Mouse (Mus musculus) ES-E14 (cell line): ENCODE measurements around the gene Hist2h4. TPM values are rescaled to one million over a fixed set of nuclear protein-coding genes. Genes with fewer than 3 reads are reported as not detected.
"Not testable (repeated sequence)": the region's sequence is repeated elsewhere in the genome, so short reads cannot be mapped to it uniquely, and the experiment has no call there.

Experiments
- DNase-seq: peaks from one replicate; pipeline ENCODE4 v3.0.0-alpha.2; 2013; ENCODE audit warnings: low read depth, low spot score
- H3K27ac ChIP-seq: 2 replicates; pipeline ENCODE4 v1.5.1; 2012; ENCODE audit warnings: low read depth, mild to moderate bottlenecking, low read length, moderate library complexity, mixed read lengths; ENCODE audit not compliant: poor library complexity, insufficient read depth, severe bottlenecking
- H3K36me3 ChIP-seq: 2 replicates; pipeline ENCODE4 v1.6.1; 2012; ENCODE audit warnings: mild to moderate bottlenecking, low read length, moderate library complexity, mixed read lengths; ENCODE audit not compliant: control insufficient read depth, poor library complexity, insufficient read depth, severe bottlenecking
- H3K4me1 ChIP-seq, 2 experiments: fragments of 150-350 bp in 1 of 2; sonication (generic) in 1 of 2; 2 replicates each; pipeline ENCODE4 v1.6.1; 2012; ENCODE audit warnings: low read length in 2 of 2, mild to moderate bottlenecking in 1 of 2, mixed read lengths in 1 of 2; ENCODE audit not compliant: control insufficient read depth in 2 of 2, insufficient read depth in 2 of 2, poor library complexity in 1 of 2
- H3K4me3 ChIP-seq, 2 experiments: fragments of 150-350 bp in 1 of 2; sonication (generic) in 1 of 2; 2 replicates each; pipeline ENCODE4 v1.5.1; 2012; ENCODE audit warnings: low read length in 2 of 2, low read depth in 1 of 2, mild to moderate bottlenecking in 1 of 2, mixed read lengths in 1 of 2; ENCODE audit not compliant: insufficient read depth in 1 of 2, poor library complexity in 1 of 2, severe bottlenecking in 1 of 2
- H3K9ac ChIP-seq: 2 replicates; pipeline ENCODE4 v1.6.1; 2012; ENCODE audit warnings: low read depth, mild to moderate bottlenecking, low read length, mixed read lengths; ENCODE audit not compliant: poor library complexity, insufficient read depth, severe bottlenecking
- H3K9me3 ChIP-seq: fragments of 150-350 bp; sonication (generic); 2 replicates; pipeline ENCODE4 v1.6.1; 2012; ENCODE audit warnings: low read depth, mild to moderate bottlenecking, low read length; ENCODE audit not compliant: control insufficient read depth, insufficient read depth
- CHD2 ChIP-seq: IDR thresholded peaks from 2 replicates; pipeline ENCODE4 v1.6.1; 2014; ENCODE audit warnings: mild to moderate bottlenecking, low read depth, low read length, inconsistent platforms
- HCFC1 ChIP-seq: IDR thresholded peaks from 2 replicates; pipeline ENCODE4 v1.6.1; 2012; ENCODE audit warnings: low read length, inconsistent platforms, borderline replicate concordance; ENCODE audit not compliant: insufficient read depth
- MAFK ChIP-seq: IDR thresholded peaks from 2 replicates; pipeline ENCODE4 v1.6.1; 2014; ENCODE audit warnings: mild to moderate bottlenecking, low read depth, low read length, inconsistent platforms; ENCODE audit not compliant: insufficient read depth
- ZC3H11A ChIP-seq: IDR thresholded peaks from 2 replicates; pipeline ENCODE4 v1.6.1; 2012; ENCODE audit warnings: low read depth, mild to moderate bottlenecking, inconsistent platforms, low read length, borderline replicate concordance
- ZNF384 ChIP-seq: IDR thresholded peaks from 2 replicates; pipeline ENCODE4 v1.6.1; 2012; ENCODE audit warnings: low read depth, low read length, inconsistent platforms
- in situ Hi-C, 2 experiments: fragments of 600-800 bp; cut with MboI; formaldehyde crosslinking; loops; one replicate each; pipeline ENCODE4 v1.15.1; 2025; ENCODE audit warnings: low sequenced_read_pairs in 2 of 2, inconsistent platforms in 1 of 2; ENCODE audit not compliant: unreplicated experiment in 2 of 2
- total RNA-seq: library from RNA; depleted of rRNA; stranded (reverse); fragments of 300-350 nt; gene quantifications from 2 replicates; pipeline ENCODE4 v1.2.3, GENCODE M21; 2012

Hist2h4 gene
- total RNA-seq, 1 experiment, result 46.0 TPM

DNA sequence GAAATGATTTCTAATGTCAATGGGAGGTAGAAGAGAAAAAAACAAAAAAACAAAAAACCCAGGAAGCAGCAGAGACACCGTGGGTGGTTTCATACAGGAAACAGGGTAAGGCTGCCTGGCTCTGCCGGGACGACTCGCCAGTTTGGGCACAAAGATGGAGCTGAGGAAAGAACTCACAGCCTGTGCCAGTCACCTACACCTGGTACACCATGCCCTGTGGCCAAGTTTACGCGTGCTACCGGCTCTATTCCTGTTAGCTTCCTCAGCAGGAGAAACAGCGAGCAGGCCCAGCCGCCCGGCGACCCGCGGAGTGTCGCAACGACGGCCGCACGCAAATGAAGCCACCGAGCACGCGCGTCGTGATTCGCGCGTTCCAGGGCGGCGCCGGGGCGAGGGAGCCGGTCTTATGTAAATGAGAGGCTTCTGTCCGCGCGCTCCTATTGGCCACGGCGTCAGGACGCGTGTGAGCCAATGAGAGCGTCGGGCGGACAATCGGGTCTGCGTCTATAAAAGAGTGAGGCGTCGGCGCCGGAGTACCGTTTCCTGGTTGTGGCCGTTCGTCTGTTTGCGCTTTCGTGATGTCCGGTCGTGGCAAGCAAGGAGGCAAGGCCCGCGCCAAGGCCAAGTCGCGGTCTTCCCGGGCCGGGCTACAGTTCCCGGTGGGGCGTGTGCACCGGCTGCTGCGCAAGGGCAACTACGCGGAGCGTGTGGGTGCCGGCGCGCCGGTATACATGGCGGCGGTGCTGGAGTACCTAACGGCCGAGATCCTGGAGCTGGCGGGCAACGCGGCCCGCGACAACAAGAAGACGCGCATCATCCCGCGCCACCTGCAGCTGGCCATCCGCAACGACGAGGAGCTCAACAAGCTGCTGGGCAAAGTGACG is 17.9 kb downstream of the Hist2h4 start, which contains the start of gene Hist2h2aa1:
Hist2h2aa1 (plus strand) TSS at position 495 of the 884 bp plus-strand sequence.
- H3K9me3 ChIP-seq, DNase-seq, H3K36me3 ChIP-seq, in situ Hi-C loops: not testable (repeated sequence)
- TF ChIP-seq ZNF384, result 0 out of 2 replicates have a peak, but pooled peaks have one; percentile 21
- peaks cover 6 to 12% of the 10 kb centered on the region in 2 experiments; a peak in 3 of 4 replicates for H3K4me1 ChIP-seq
- H3K4me3 ChIP-seq, result peak within 1 kb of the TSS; percentile 74 to 78
- H3K9ac ChIP-seq, result peak within 1 kb of the TSS; percentile 90
- H3K27ac ChIP-seq, result peak within 1 kb of the TSS; percentile 85

DNA sequence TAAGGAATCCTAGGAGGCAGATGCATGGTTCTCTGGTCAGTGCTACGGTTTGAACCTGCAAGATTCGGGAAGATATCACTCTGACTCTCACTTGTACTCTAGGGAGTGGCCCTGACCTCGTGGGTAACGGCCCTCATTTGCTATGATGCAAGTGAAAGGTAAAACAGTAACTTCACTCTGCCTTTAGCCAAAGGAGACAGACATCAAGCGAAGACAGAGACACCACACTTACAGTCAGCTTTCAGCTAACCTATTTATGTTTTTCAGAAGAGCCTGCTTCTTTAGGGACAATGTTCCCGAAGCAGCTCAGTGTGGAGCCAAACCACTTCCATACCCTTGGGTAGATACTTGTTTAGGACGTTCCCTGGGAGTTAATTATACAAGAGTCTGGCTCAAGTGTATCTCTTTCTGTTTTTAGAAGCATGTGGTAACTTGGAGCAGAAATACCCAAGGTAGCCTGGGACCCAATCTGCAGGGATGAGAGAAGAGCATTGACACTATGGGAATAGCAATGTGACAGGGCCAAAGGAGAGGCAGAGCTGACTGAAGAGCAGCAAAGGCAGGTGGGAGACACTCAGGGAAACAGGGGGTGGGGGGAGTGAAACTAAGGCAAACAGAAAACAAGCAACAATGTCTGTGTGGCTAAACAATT is 19.1 kb downstream of the Hist2h4 start:
- H3K27ac ChIP-seq, result peak overlapping the region; percentile 55; the same call in 1 of the 2 replicates
- peak overlapping the region; percentile 63 for H3K9ac ChIP-seq
- H3K4me1 ChIP-seq, result peaks cover 6 to 12% of the 10 kb centered on the region in 2 experiments; a peak in 3 of 4 replicates
- peak overlapping the region; percentile 74 to 78 for H3K4me3 ChIP-seq
- no peak for DNase-seq
- TF ChIP-seq HCFC1 (no peak), CHD2 (no peak), MAFK (no peak), ZNF384 (no peak), ZC3H11A (no peak)
- no peaks in the 10 kb centered on the region for H3K36me3 ChIP-seq
- in situ Hi-C loops, result no loop called here
- H3K9me3 ChIP-seq, result no peaks in the 10 kb centered on the region

DNA sequence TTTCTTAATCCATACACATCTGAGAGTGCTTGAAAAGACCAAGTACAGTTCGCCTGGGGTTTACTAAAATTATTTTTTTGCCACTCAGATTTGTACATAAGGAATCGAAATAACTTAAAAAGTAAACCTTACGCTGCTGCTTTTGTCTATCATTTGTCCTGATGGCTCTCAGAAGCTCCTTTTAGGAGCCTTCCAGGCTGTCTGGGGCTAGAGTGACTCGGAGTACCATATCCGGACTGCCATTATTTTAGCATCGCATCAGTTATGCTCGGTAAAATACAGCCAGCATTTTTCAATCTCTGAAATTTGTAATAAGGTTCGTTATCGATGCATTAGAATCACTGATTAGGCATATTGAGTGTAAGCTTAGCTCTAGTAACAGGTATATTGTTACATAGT is 22.3 kb downstream of the Hist2h4 start:
- TF ChIP-seq HCFC1 (no peak), CHD2 (no peak)
- H3K36me3 ChIP-seq, result no peaks in the 10 kb centered on the region
- DNase-seq, result no peak
- in situ Hi-C loops, result no loop called here
- peak overlapping the region; percentile 75; the same call in 1 of the 2 replicates for H3K9ac ChIP-seq
- peak overlapping the region in 1 of 2 experiments; percentile 52; a peak in 3 of 4 replicates for H3K4me3 ChIP-seq
- H3K4me1 ChIP-seq, result peaks cover 6 to 17% of the 10 kb centered on the region in 2 experiments
- no peaks in the 10 kb centered on the region for H3K9me3 ChIP-seq
- H3K27ac ChIP-seq, result peak overlapping the region; percentile 48; the same call in 1 of the 2 replicates

DNA sequence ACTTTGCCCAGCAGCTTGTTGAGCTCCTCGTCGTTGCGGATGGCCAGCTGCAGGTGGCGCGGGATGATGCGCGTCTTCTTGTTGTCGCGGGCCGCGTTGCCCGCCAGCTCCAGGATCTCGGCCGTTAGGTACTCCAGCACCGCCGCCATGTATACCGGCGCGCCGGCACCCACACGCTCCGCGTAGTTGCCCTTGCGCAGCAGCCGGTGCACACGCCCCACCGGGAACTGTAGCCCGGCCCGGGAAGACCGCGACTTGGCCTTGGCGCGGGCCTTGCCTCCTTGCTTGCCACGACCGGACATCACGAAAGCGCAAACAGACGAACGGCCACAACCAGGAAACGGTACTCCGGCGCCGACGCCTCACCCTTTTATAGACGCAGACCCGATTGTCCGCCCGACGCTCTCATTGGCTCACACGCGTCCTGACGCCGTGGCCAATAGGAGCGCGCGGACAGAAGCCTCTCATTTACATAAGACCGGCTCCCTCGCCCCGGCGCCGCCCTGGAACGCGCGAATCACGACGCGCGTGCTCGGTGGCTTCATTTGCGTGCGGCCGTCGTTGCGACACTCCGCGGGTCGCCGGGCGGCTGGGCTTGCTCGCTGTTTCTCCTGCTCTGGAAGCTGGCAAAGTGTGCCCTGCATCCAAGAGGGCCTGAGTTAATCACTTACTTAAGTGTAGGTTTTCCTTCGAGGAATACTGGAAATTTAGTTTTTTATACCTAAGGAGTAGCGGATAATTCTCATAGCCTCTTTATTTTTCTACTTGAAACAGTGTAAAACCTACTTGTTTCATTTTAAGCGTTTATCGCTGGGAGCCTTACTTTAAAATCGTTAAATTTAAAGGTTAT is 22.9 kb downstream of the Hist2h4 start, which contains the start of gene Hist2h2aa2:
Hist2h2aa2 (minus strand) TSS at position 328 of the 850 bp plus-strand sequence.
- peaks cover 6 to 17% of the 10 kb centered on the region in 2 experiments for H3K4me1 ChIP-seq
- H3K9me3 ChIP-seq, H3K36me3 ChIP-seq, DNase-seq, in situ Hi-C loops: not testable (repeated sequence)
- peak within 1 kb of the TSS; percentile 97 for H3K27ac ChIP-seq
- H3K4me3 ChIP-seq, result peak within 1 kb of the TSS; percentile 67 to 73
- peak within 1 kb of the TSS; percentile 94 for H3K9ac ChIP-seq

DNA sequence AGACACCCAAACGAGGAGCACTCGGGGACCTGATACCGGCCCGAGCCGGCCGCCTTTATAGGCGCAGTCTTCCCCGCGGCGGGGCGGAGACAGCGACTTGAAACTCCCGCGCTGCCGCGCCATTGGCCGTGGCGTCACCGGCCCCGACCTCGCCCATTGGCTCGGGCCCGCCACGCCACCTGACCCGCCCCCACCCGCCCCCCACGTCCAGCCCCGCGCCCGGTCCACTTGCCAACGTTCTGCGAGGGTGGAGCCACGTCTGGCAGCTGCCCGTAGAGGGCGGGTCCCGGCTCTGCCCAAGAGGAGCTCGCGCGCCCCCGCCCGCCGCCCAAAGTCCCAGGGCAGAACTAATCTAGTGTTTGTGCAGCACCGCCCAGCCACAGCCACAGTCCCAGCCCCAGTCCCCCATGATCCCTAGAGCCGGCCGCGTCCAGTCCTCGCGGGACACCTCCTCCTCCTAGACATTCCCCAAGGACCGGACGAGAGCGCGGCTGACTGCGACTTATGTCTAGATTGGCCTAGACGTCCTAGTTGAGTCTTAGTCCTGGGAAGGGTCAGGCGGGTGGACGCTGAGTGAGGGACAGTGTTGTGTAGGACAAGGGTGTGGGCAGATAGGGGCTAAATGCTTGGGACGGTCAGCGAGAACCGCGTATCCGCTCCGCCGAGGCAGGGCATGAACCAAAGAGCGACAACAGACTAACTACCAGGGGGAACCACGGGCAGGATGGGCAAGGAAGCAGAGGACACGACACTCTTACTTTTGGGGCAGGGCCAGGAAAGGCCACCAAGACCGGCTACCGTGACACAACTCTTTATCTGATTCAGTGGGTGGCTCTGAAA is 23.9 kb downstream of the Hist2h4 start, which contains the start of gene Hist2h3c2:
Hist2h3c2 (minus strand) TSS at position 174 of the 840 bp plus-strand sequence.
- H3K9me3 ChIP-seq, DNase-seq, H3K36me3 ChIP-seq, in situ Hi-C loops: not testable (repeated sequence)
- Histone ChIP-seq H3K9ac (peak within 1 kb of the TSS; percentile 94), H3K4me3 (peak within 1 kb of the TSS; percentile 74 to 81), H3K27ac (peak within 1 kb of the TSS; percentile 97), H3K4me1 (peaks cover 6 to 15% of the 10 kb centered on the region in 2 experiments)
